Mouse (Mus musculus) layer of hippocampus, postnatal 25 days (tissue): ENCODE measurements around the gene Nkapl. TPM values are rescaled to one million over a fixed set of nuclear protein-coding genes. Genes with fewer than 3 reads are reported as not detected.
"Not testable (repeated sequence)": the region's sequence is repeated elsewhere in the genome, so short reads cannot be mapped to it uniquely, and the experiment has no call there.

ENCODE experiments used
- DNase-seq, 2 experiments: peaks; one replicate each; pipeline ENCODE4 v3.0.0; 2022; ENCODE audit warnings: mixed read lengths in 2 of 2, low spot score in 1 of 2; ENCODE audit errors: extremely low spot score in 1 of 2
- total RNA-seq, 2 experiments: library from RNA; stranded (reverse); gene quantifications; 2 replicates each; pipeline ENCODE4 v1.2.3; 2021

Nkapl gene
- 1 to 10 TPM in 1 of 2 experiments, under 1 TPM in 1; 0.91 to 1.6 TPM for total RNA-seq

- peak; percentile 52 to 63 for DNase-seq
These were observed at the start of gene Nkapl for GRCm38 (mm10) chr13:21468061-21469019. Nkapl (minus strand) TSS chr13:21468509.

- DNase-seq, result peak; percentile 62 to 67
These were observed 37.9 kb upstream of the Nkapl start for GRCm38 (mm10) chr13:21506221-21506649.

GRCm38 (mm10) chr13:21502296-21502695 is 34.0 kb upstream of the Nkapl start:
- no peak for DNase-seq

GRCm38 (mm10) chr13:21501182-21501581 is 32.9 kb upstream of the Nkapl start, which contains the start of gene Gm11273:
Gm11273 (minus strand) TSS chr13:21501418.
- DNase-seq, result not testable (repeated sequence)

GRCm38 (mm10) chr13:21495080-21495479 is 26.8 kb upstream of the Nkapl start, which contains the start of gene AK157302:
AK157302 (plus strand) TSS chr13:21495223.
- no peak for DNase-seq

- DNase-seq, result no peak
These were observed 24.5 kb upstream of the Nkapl start for GRCm38 (mm10) chr13:21492847-21493246.

- no peak for DNase-seq
These were observed 18.6 kb upstream of the Nkapl start for GRCm38 (mm10) chr13:21486881-21487280.

- peak; percentile 61 to 62 for DNase-seq
These were observed 10.7 kb upstream of the Nkapl start, which contains the start of the genes Zkscan4 and Gm10065 for GRCm38 (mm10) chr13:21478759-21479670. Zkscan4 (plus strand) TSS chr13:21478907. Gm10065 (minus strand) TSS chr13:21479441.

GRCm38 (mm10) chr13:21472427-21472826 is 4.1 kb upstream of the Nkapl start:
- no peak for DNase-seq

- no peak for DNase-seq
These were observed 788 bp upstream of the Nkapl start for GRCm38 (mm10) chr13:21469097-21469496.

GRCm38 (mm10) chr13:21467336-21467735 is 973 bp downstream of the Nkapl start:
- DNase-seq, result no peak

- DNase-seq, result not testable (repeated sequence)
These were observed 5.8 kb downstream of the Nkapl start for GRCm38 (mm10) chr13:21462516-21462915.

GRCm38 (mm10) chr13:21456347-21456746 is 12.0 kb downstream of the Nkapl start:
- no peak for DNase-seq

GRCm38 (mm10) chr13:21454133-21454532 is 14.2 kb downstream of the Nkapl start:
- no peak for DNase-seq

- DNase-seq, result peak; percentile 78 to 82
These were observed 14.9 kb downstream of the Nkapl start, which contains the start of gene Zscan26 for GRCm38 (mm10) chr13:21453449-21453848. Zscan26 (minus strand) TSS chr13:21453730.

GRCm38 (mm10) chr13:21453042-21453441 is 15.3 kb downstream of the Nkapl start:
- no peak for DNase-seq

- DNase-seq, result no peak
These were observed 20.3 kb downstream of the Nkapl start for GRCm38 (mm10) chr13:21447856-21448614.

- no peak for DNase-seq
These were observed 21.5 kb downstream of the Nkapl start for GRCm38 (mm10) chr13:21446796-21447195.

- DNase-seq, result no peak
These were observed 27.1 kb downstream of the Nkapl start for GRCm38 (mm10) chr13:21441207-21441572.
